In genomic region chr11:50161578-50162304, GRCm38 (mm10) we compare ENCODE assay signal across 8 mouse cellular contexts. TPM values are rescaled to one million over a fixed set of nuclear protein-coding genes. Genes with fewer than 3 reads are reported as not detected.
DNase-seq lines count a peak whose midpoint lies in the region; ATAC-seq and TF ChIP-seq lines count a peak whose summit lies in the region.

No protein-coding gene starts in this region.

- peak; percentile 99 for TF ChIP-seq CTCF in E14TG2a.4 (conservative IDR thresholded peaks at IDR 0.05; ENCODE audit: low read length)

- H3K4me2 ChIP-seq in kidney, embryonic 16.5 days (replicated peaks; ENCODE audit: low read depth, low read length), result no peak overlapping the region

- 61% methylated on average over 10 of the region's 10 CpGs for WGBS in kidney, embryonic 16.5 days

- no peak overlapping the region for H3K9ac ChIP-seq in kidney, embryonic 16.5 days (replicated peaks; ENCODE audit: low read length)

- peak; percentile 79 for ATAC-seq in common myeloid progenitor, adult 5-6 weeks (replicated peaks; ENCODE audit: low read depth, poor library complexity, severe bottlenecking)
- peak; percentile 46 for ATAC-seq in kidney, embryonic 16.5 days (ENCODE audit: low FRiP score, low TSS enrichment)

- no peaks in the 10 kb centered on the region for H3K9me3 ChIP-seq in E14TG2a.4 (ENCODE audit: low read length)
- no peaks in the 10 kb centered on the region for H3K9me3 ChIP-seq in kidney, embryonic 16.5 days (ENCODE audit: low read length)

- 0 out of 2 replicates have a peak overlapping the region, but pooled peaks have one; percentile 7 for H3K4me3 ChIP-seq in E14TG2a.4 (replicated peaks; ENCODE audit: low read length)
- H3K4me3 ChIP-seq in kidney, embryonic 16.5 days (ENCODE audit: low read length), result no peak overlapping the region

- H3K27me3 ChIP-seq in E14TG2a.4 (ENCODE audit: insufficient read depth, low read length), result no peaks in the 10 kb centered on the region
- no peaks in the 10 kb centered on the region for H3K27me3 ChIP-seq in kidney, embryonic 16.5 days (ENCODE audit: insufficient read depth, low read length)

- peaks cover 17% of the 10 kb centered on the region for H3K4me1 ChIP-seq in E14TG2a.4 (replicated peaks; ENCODE audit: low read depth, low read length)
- H3K4me1 ChIP-seq in kidney, embryonic 16.5 days (ENCODE audit: insufficient read depth, low read length), result no peaks in the 10 kb centered on the region

- peak; percentile 85 for DNase-seq in ZHBTc4 (ENCODE audit: low read depth, low spot score)
- peak; percentile 41 for DNase-seq in gastrocnemius, postnatal 25 days
- peak; percentile 52 for DNase-seq in lung, postnatal 25 days (ENCODE audit: low spot score)
- peak; percentile 62 for DNase-seq in ovary, postnatal 36 days (ENCODE audit: low spot score)
- peak; percentile 32 for DNase-seq in yolk sac, embryonic 10.5 days (ENCODE audit: low spot score)

- H3K27ac ChIP-seq in kidney, embryonic 16.5 days (ENCODE audit: low read length), result no peak overlapping the region

- peaks cover 28% of the 10 kb centered on the region for H3K36me3 ChIP-seq in E14TG2a.4 (ENCODE audit: insufficient read depth, low read length)
- peaks cover 48% of the 10 kb centered on the region for H3K36me3 ChIP-seq in kidney, embryonic 16.5 days (ENCODE audit: insufficient read depth, low read length)

RNA-seq across cellular contexts. Expression of gene Mrnip, which starts 12.5 kb away (rescaled TPM):
- total RNA-seq in common myeloid progenitor, adult 5-6 weeks (2017), result 9.1 and 11.9 TPM in 2 replicates
- total RNA-seq in gastrocnemius, postnatal 25 days (2021), result 1 to 10 TPM; 2.8 TPM
- polyA plus RNA-seq in kidney, embryonic 16.5 days (2015; fragmentation: Nextera tagmentation; extraction: Ambion mirVana), result 21.7 and 23.2 TPM in 2 replicates

RNA-seq across cellular contexts. Expression of gene Tbc1d9b, which starts 30.5 kb away (rescaled TPM):
- total RNA-seq in common myeloid progenitor, adult 5-6 weeks (2017), result 55.6 and 56.0 TPM in 2 replicates
- 10 to 100 TPM; 19.8 to 27.3 TPM for total RNA-seq in gastrocnemius, postnatal 25 days (2021)
- 44.3 and 47.2 TPM in 2 replicates for polyA plus RNA-seq in kidney, embryonic 16.5 days (2015; fragmentation: Nextera tagmentation; extraction: Ambion mirVana)

RNA-seq across cellular contexts. Expression of gene Sqstm1, which starts 48.9 kb away (rescaled TPM):
- total RNA-seq in common myeloid progenitor, adult 5-6 weeks (2017), result 246 and 349 TPM in 2 replicates
- total RNA-seq in gastrocnemius, postnatal 25 days (2021), result 100 to 1,000 TPM; 335 to 433 TPM
- 298 and 338 TPM in 2 replicates for polyA plus RNA-seq in kidney, embryonic 16.5 days (2015; fragmentation: Nextera tagmentation; extraction: Ambion mirVana)

RNA-seq across cellular contexts. Expression of gene Mgat4b, which starts 48.9 kb away (rescaled TPM):
- total RNA-seq in common myeloid progenitor, adult 5-6 weeks (2017), result 14.1 and 16.4 TPM in 2 replicates
- 10 to 100 TPM; 27.6 to 38.9 TPM for total RNA-seq in gastrocnemius, postnatal 25 days (2021)
- polyA plus RNA-seq in kidney, embryonic 16.5 days (2015; fragmentation: Nextera tagmentation; extraction: Ambion mirVana), result 9.8 and 11.9 TPM in 2 replicates

Comparison
In these comparisons a context has a peak if more than half of its experiments do, and no peak if none do; other contexts are left out.
1. DNase-seq: peak in every context shown above with its lines; median percentile 85 in ZHBTc4; 62 in ovary, postnatal 36 days; 52 in lung, postnatal 25 days; 41 in gastrocnemius, postnatal 25 days; 32 in yolk sac, embryonic 10.5 days.